Mouse (Mus musculus): ENCODE measurements around the gene Lpxn. TPM values are rescaled to one million over a fixed set of nuclear protein-coding genes. Genes with fewer than 3 reads are reported as not detected.

Gene Lpxn
- total RNA-seq, 4 experiments from 2014 or later, result 1.4 to 6.1 (median 2.7) TPM

GRCm38 (mm10) chr19:12804237-12804636 is 8.2 kb downstream of the Lpxn start:
- no peak for DNase-seq (ENCODE audit: low spot score in 2 of 2)

GRCm38 (mm10) chr19:12805730-12806129 is 9.7 kb downstream of the Lpxn start:
- no peak for DNase-seq (ENCODE audit: low spot score in 2 of 2)

GRCm38 (mm10) chr19:12806214-12806613 is 10.2 kb downstream of the Lpxn start:
- no peak for DNase-seq (ENCODE audit: low spot score in 2 of 2)

- DNase-seq (ENCODE audit: low spot score in 2 of 2), result no peak
Observed at GRCm38 (mm10) chr19:12812644-12813364, 16.8 kb downstream of the Lpxn start.

- DNase-seq (ENCODE audit: low spot score in 2 of 2), result no peak
Observed at GRCm38 (mm10) chr19:12813883-12814282, 17.9 kb downstream of the Lpxn start.

- no peak for DNase-seq (ENCODE audit: low spot score in 2 of 2)
Observed at GRCm38 (mm10) chr19:12818507-12818906, 22.5 kb downstream of the Lpxn start.

GRCm38 (mm10) chr19:12820383-12820782 is 24.4 kb downstream of the Lpxn start:
- no peak for DNase-seq (ENCODE audit: low spot score in 2 of 2)

- no peak for DNase-seq (ENCODE audit: low spot score in 2 of 2)
Observed at GRCm38 (mm10) chr19:12824549-12824948, 28.6 kb downstream of the Lpxn start.

GRCm38 (mm10) chr19:12830823-12831430 is 34.9 kb downstream of the Lpxn start:
- DNase-seq (ENCODE audit: low spot score in 2 of 2), result no peak

- DNase-seq (ENCODE audit: low spot score in 2 of 2), result no peak
Observed at GRCm38 (mm10) chr19:12831559-12831958, 35.6 kb downstream of the Lpxn start.

- DNase-seq (ENCODE audit: low spot score in 2 of 2), result peak; percentile 8 to 18
Observed at GRCm38 (mm10) chr19:12833625-12834024, 37.6 kb downstream of the Lpxn start.

- no peak for DNase-seq (ENCODE audit: low spot score in 2 of 2)
Observed at GRCm38 (mm10) chr19:12838507-12838906, 42.5 kb downstream of the Lpxn start.

GRCm38 (mm10) chr19:12846382-12846781 is 50.4 kb downstream of the Lpxn start, which contains the start of gene Gm5244:
Gene Gm5244 (plus strand): TSS chr19:12846682.
- no peak for DNase-seq (ENCODE audit: low spot score in 2 of 2)

- no peak for DNase-seq (ENCODE audit: low spot score in 2 of 2)
Observed at GRCm38 (mm10) chr19:12856983-12857382, 61.0 kb downstream of the Lpxn start, which contains the start of gene Olfr1444. Gene Olfr1444 (plus strand): TSS chr19:12857283.

Other genes with a start within 250 kb of the Lpxn start
- not detected for gene Gm4952, start 196.2 kb upstream of the Lpxn start, total RNA-seq (2022)
- under 1 TPM in 3 of 4 experiments, not detected in 1; 0.11 to 0.32 (median 0.16) TPM for gene Glyat, start 162.9 kb upstream of the Lpxn start, total RNA-seq (2022)
- not detected for gene Olfr1442, start 125.8 kb upstream of the Lpxn start, total RNA-seq (2022)
- gene Olfr1443, start 118.1 kb upstream of the Lpxn start, total RNA-seq (2022), result not detected
- gene Keg1, start 100.4 kb upstream of the Lpxn start, total RNA-seq (2022), result not detected
- gene Cntf, start 30.6 kb upstream of the Lpxn start, total RNA-seq (2022), result 1 to 10 TPM; 4.0 to 4.9 (median 4.6) TPM
- gene Zfp91, start 67 bp upstream of the Lpxn start, total RNA-seq (2022), result 10 to 100 TPM; 87.1 to 94.7 (median 90.9) TPM
- gene Gm5244, start 50.5 kb downstream of the Lpxn start, total RNA-seq (2022), result not detected
- not detected for gene Olfr1444, start 61.1 kb downstream of the Lpxn start, total RNA-seq (2022)
- not detected for gene Olfr1445, start 87.7 kb downstream of the Lpxn start, total RNA-seq (2022)
- gene Olfr1446, start 97.3 kb downstream of the Lpxn start, total RNA-seq (2022), result not detected
- gene Olfr1447, start 107.5 kb downstream of the Lpxn start, total RNA-seq (2022), result not detected
- gene Olfr1448, start 128.2 kb downstream of the Lpxn start, total RNA-seq (2022), result not detected
- gene Olfr1449, start 134.6 kb downstream of the Lpxn start, total RNA-seq (2022), result not detected
- gene Olfr1450, start 154.1 kb downstream of the Lpxn start, total RNA-seq (2022), result not detected
- not detected for gene Olfr1451, start 198.8 kb downstream of the Lpxn start, total RNA-seq (2022)
- gene Olfr1453, start 232.1 kb downstream of the Lpxn start, total RNA-seq (2022), result not detected

All from layer of hippocampus, adult 8-10 months (tissue).